Mouse (Mus musculus): ENCODE measurements around the gene Ap4m1. TPM values are rescaled to one million over a fixed set of nuclear protein-coding genes. Genes with fewer than 3 reads are reported as not detected.

Ap4m1 gene
- polyA plus RNA-seq, 1 experiment from 2014 or later = 15.2 TPM

- Histone ChIP-seq H3K27ac (peak within 1 kb of the TSS; percentile 80), H3K4me3 (replicated peaks; ENCODE audit: low read length) (peak within 1 kb of the TSS; percentile 64), H3K9ac (peak within 1 kb of the TSS; percentile 80), H3K4me1 (replicated peaks; ENCODE audit: control insufficient read depth, insufficient read depth, low read length) (peaks cover 12% of the 10 kb centered on the region), H3K36me3 (replicated peaks; ENCODE audit: control insufficient read depth, insufficient read depth) (peaks cover 38% of the 10 kb centered on the region), H3K27me3 (ENCODE audit: control insufficient read depth, insufficient read depth, low read length) (no peaks in the 10 kb centered on the region), H3K4me2 (replicated peaks) (peak within 1 kb of the TSS; percentile 78), H3K9me3 (ENCODE audit: control insufficient read depth, low read length) (no peaks in the 10 kb centered on the region)
- DNase-seq (ENCODE audit: low spot score) = peak; percentile 91
- WGBS = 1% methylated on average over 42 of the region's 42 CpGs
- peak; percentile 95 for ATAC-seq (ENCODE audit: low FRiP score)
Observed at GRCm38 (mm10) chr5:138160842-138161665, 10.7 kb upstream of the Ap4m1 start, which contains the start of gene Cops6. Cops6 (plus strand) TSS chr5:138161071.

DNA sequence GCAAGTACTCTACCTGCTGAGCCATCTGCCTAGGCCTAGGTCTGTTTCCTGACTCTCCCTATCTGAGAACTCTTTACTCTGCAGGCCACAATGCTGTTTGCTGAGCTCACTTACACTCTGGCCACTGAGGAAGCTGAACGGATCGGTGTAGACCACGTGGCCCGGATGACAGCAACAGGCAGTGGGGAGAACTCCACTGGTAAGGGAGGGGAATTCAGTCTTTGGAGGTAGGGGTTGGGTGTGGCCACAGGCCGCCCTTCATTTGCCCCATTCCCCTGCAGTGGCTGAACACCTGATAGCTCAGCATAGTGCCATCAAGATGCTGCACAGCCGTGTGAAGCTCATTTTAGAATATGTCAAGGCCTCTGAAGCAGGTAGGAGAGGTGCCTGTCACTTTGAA, 8.8 kb upstream of the Ap4m1 start:
- ATAC-seq (ENCODE audit: low FRiP score) = no peak
- no peaks in the 10 kb centered on the region for H3K27me3 ChIP-seq (ENCODE audit: control insufficient read depth, insufficient read depth, low read length)
- no peak overlapping the region for H3K9ac ChIP-seq
- DNase-seq (ENCODE audit: low spot score) = no peak
- WGBS = 77% methylated on average over 6 of the region's 6 CpGs
- H3K4me2 ChIP-seq (replicated peaks) = no peak overlapping the region
- H3K4me3 ChIP-seq (replicated peaks; ENCODE audit: low read length) = no peak overlapping the region
- H3K4me1 ChIP-seq (replicated peaks; ENCODE audit: control insufficient read depth, insufficient read depth, low read length) = peaks cover 12% of the 10 kb centered on the region
- no peak overlapping the region for H3K27ac ChIP-seq
- peaks cover 58% of the 10 kb centered on the region for H3K36me3 ChIP-seq (replicated peaks; ENCODE audit: control insufficient read depth, insufficient read depth)
- H3K9me3 ChIP-seq (ENCODE audit: control insufficient read depth, low read length) = no peaks in the 10 kb centered on the region

DNA sequence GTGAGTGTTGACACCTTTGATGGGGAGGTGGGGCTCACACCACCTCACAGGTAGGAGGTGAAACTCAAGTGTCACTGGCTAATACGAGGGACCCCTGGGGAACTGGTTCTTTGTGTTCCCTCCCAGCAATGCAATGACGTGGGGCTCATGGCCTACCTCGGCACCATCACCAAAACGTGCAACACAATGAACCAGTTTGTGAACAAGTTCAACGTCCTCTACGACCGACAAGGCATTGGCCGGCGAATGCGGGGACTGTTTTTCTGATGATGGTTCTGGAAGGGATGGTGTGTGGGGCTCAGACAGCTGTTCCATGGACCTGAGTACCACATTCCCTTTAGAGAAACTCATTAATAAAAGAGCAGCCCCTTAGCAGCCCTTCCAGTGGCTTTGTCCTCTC, 8.2 kb upstream of the Ap4m1 start:
- Histone ChIP-seq H3K9ac (no peak overlapping the region), H3K4me2 (replicated peaks) (no peak overlapping the region), H3K27me3 (ENCODE audit: control insufficient read depth, insufficient read depth, low read length) (no peaks in the 10 kb centered on the region), H3K36me3 (replicated peaks; ENCODE audit: control insufficient read depth, insufficient read depth) (peaks cover 64% of the 10 kb centered on the region), H3K27ac (no peak overlapping the region), H3K9me3 (ENCODE audit: control insufficient read depth, low read length) (no peaks in the 10 kb centered on the region), H3K4me3 (replicated peaks; ENCODE audit: low read length) (no peak overlapping the region), H3K4me1 (replicated peaks; ENCODE audit: control insufficient read depth, insufficient read depth, low read length) (peaks cover 12% of the 10 kb centered on the region)
- DNase-seq (ENCODE audit: low spot score) (no peak), ATAC-seq (ENCODE audit: low FRiP score) (no peak)
- 70% methylated on average over 10 of the region's 10 CpGs for WGBS

GRCm38 (mm10) chr5:138165594-138165993, 6.2 kb upstream of the Ap4m1 start:
- 0 out of 2 replicates have a peak overlapping the region, but pooled peaks have one; percentile 3 for H3K9ac ChIP-seq
- H3K36me3 ChIP-seq (replicated peaks; ENCODE audit: control insufficient read depth, insufficient read depth) = peaks cover 77% of the 10 kb centered on the region
- peaks cover 20% of the 10 kb centered on the region for H3K4me1 ChIP-seq (replicated peaks; ENCODE audit: control insufficient read depth, insufficient read depth, low read length)
- DNase-seq (ENCODE audit: low spot score) (no peak), ATAC-seq (ENCODE audit: low FRiP score) (no peak)
- H3K9me3 ChIP-seq (ENCODE audit: control insufficient read depth, low read length) = no peaks in the 10 kb centered on the region
- 81% methylated on average over 8 of the region's 8 CpGs for WGBS
- no peak overlapping the region for H3K27ac ChIP-seq
- no peak overlapping the region for H3K4me2 ChIP-seq (replicated peaks)
- H3K4me3 ChIP-seq (replicated peaks; ENCODE audit: low read length) = no peak overlapping the region
- H3K27me3 ChIP-seq (ENCODE audit: control insufficient read depth, insufficient read depth, low read length) = no peaks in the 10 kb centered on the region

DNA sequence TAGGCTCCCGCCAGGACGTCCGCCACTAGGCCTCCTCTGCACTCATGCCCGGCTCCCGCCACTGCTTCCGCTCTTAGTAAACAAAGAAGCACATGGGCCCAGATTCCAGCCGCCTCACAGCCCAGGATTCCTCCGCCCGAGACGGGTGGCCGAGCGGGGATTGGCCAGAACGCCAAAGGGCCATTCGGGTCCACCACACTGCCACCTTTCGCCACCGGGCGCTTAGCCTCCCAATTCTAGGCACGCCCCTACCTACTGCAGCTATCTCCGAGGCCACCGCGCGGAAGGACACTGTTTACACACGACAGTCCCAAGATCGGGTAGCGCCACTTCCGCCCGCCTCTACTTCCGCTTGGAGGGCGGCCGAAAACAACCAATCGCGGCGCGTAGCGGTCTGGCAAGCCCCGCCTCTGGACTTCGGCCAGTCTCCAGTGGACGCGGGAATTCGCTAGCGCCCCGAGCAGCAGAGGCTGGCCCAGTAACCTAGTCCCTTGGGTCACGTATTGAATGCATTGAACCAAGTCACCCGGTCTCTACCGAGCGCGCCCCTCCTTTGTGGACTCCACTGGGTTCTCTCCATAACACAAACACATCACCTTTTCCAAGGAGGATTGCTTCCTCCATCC, 753 bp upstream of the Ap4m1 start:
- H3K4me1 ChIP-seq (replicated peaks; ENCODE audit: control insufficient read depth, insufficient read depth, low read length) = peaks cover 22% of the 10 kb centered on the region
- peak; percentile 96 for DNase-seq (ENCODE audit: low spot score)

GRCm38 (mm10) chr5:138173217-138173616, 1.4 kb downstream of the Ap4m1 start:
- H3K4me1 ChIP-seq (replicated peaks; ENCODE audit: control insufficient read depth, insufficient read depth, low read length) = peaks cover 22% of the 10 kb centered on the region
- H3K4me3 ChIP-seq (replicated peaks; ENCODE audit: low read length) = peak overlapping the region; percentile 84; the same call in 1 of the 2 replicates
- no peak overlapping the region for H3K9ac ChIP-seq
- WGBS = 79% methylated on average over 3 of the region's 3 CpGs
- H3K27me3 ChIP-seq (ENCODE audit: control insufficient read depth, insufficient read depth, low read length) = no peaks in the 10 kb centered on the region
- no peaks in the 10 kb centered on the region for H3K9me3 ChIP-seq (ENCODE audit: control insufficient read depth, low read length)
- DNase-seq (ENCODE audit: low spot score) (no peak), ATAC-seq (ENCODE audit: low FRiP score) (no peak)
- H3K36me3 ChIP-seq (replicated peaks; ENCODE audit: control insufficient read depth, insufficient read depth) = peaks cover 58% of the 10 kb centered on the region
- peak overlapping the region; percentile 99 for H3K4me2 ChIP-seq (replicated peaks)
- H3K27ac ChIP-seq = no peak overlapping the region

More for the DNA sequence above, 753 bp upstream of the Ap4m1 start:
- no peaks in the 10 kb centered on the region for H3K27me3 ChIP-seq (ENCODE audit: control insufficient read depth, insufficient read depth, low read length)
- H3K9me3 ChIP-seq (ENCODE audit: control insufficient read depth, low read length) = no peaks in the 10 kb centered on the region
- H3K9ac ChIP-seq = peak overlapping the region; percentile 71
- WGBS = under 1% methylated on average over 47 of the region's 47 CpGs
- peak overlapping the region; percentile 99 for H3K4me2 ChIP-seq (replicated peaks)
- H3K27ac ChIP-seq = peak overlapping the region; percentile 90
- peak; percentile 87 for ATAC-seq (ENCODE audit: low FRiP score)
- peaks cover 58% of the 10 kb centered on the region for H3K36me3 ChIP-seq (replicated peaks; ENCODE audit: control insufficient read depth, insufficient read depth)
- H3K4me3 ChIP-seq (replicated peaks; ENCODE audit: low read length) = peak overlapping the region; percentile 84

DNA sequence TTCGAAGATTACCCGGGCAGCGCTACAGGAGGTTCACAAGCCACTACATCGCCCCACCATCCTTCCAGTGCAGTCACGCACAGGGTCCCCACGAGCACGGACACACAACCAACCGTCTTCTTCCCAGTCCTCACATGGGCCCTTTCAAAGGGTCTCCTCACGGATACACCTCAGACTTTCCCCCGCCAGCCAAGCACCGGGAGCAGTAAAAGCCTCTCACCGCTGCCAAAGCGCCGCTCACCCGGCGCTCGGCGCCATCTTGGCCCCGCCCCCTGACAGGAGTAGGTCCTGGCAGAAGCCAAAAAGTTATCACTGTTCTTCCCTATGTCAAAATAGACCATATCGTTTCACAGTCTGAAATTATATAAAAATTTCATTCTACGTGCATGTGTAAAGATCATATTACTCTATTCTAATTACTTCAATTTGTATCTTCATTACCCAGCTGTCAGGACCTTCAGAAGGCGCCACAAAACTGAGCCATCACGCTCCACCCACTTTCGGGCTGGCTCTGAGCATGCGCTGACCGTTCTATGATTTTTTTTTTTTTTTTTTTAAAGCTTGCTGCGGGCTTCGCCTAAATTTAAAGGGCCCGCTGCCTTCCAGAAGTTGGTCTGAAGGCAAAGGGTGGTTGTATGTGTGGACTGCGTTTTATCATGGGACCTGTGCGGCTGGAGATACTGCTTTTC, 15.3 kb downstream of the Ap4m1 start, which contains the start of the genes Taf6 and Cnpy4:
Taf6 (minus strand) TSS at position 502 of the 689 bp plus-strand sequence.
Cnpy4 (plus strand) TSS at position 536 of the 689 bp plus-strand sequence.
- DNase-seq (ENCODE audit: low spot score) = peak; percentile 90
- H3K27ac ChIP-seq = peak within 1 kb of the TSS; percentile 71
- peaks cover 41% of the 10 kb centered on the region for H3K36me3 ChIP-seq (replicated peaks; ENCODE audit: control insufficient read depth, insufficient read depth)
- H3K4me3 ChIP-seq (replicated peaks; ENCODE audit: low read length) = peak within 1 kb of the TSS; percentile 72
- peak within 1 kb of the TSS; percentile 86 for H3K9ac ChIP-seq
- H3K4me2 ChIP-seq (replicated peaks) = peak within 1 kb of the TSS; percentile 74
- no peaks in the 10 kb centered on the region for H3K27me3 ChIP-seq (ENCODE audit: control insufficient read depth, insufficient read depth, low read length)
- under 1% methylated on average over 31 of the region's 31 CpGs for WGBS
- no peaks in the 10 kb centered on the region for H3K9me3 ChIP-seq (ENCODE audit: control insufficient read depth, low read length)
- peak; percentile 82 for ATAC-seq (ENCODE audit: low FRiP score)
- peaks cover 17% of the 10 kb centered on the region for H3K4me1 ChIP-seq (replicated peaks; ENCODE audit: control insufficient read depth, insufficient read depth, low read length)

DNA sequence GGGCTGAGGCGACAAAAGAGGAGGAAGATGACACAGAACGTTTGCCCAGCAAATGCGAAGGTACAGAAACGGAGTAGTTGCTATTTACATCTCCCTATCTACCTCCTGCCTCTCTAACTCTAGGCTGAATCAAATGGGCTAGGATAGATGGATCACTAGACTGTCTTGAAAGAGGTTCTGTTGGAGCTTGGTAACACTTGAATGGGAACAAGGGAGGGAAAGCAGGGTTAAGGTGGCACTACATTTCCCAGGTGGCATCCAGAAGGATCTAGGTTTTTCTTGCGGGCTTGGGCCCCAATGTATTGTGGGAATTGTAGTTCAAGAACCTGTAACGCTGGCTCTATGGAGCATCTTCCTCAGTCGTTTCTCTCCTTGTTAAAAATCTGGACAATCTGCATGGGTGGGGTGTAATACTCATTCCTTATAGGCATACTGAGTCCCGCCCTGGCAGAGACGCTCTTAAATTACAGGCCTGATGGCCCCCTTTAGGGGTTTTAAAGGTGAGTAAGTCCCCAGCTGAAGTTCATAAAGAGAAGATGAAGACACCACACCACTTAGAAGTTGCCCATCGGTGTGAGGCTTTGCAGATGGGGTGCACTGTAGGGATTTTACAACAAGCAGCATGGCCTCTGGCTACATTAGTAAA, 16.0 kb downstream of the Ap4m1 start:
- peak; percentile 88 for DNase-seq (ENCODE audit: low spot score)
- peak; percentile 86 for ATAC-seq (ENCODE audit: low FRiP score)
- Histone ChIP-seq H3K4me1 (replicated peaks; ENCODE audit: control insufficient read depth, insufficient read depth, low read length) (peaks cover 17% of the 10 kb centered on the region), H3K9ac (peak overlapping the region; percentile 86), H3K9me3 (ENCODE audit: control insufficient read depth, low read length) (no peaks in the 10 kb centered on the region), H3K4me3 (replicated peaks; ENCODE audit: low read length) (peak overlapping the region; percentile 72), H3K4me2 (replicated peaks) (peak overlapping the region; percentile 74), H3K27me3 (ENCODE audit: control insufficient read depth, insufficient read depth, low read length) (no peaks in the 10 kb centered on the region), H3K27ac (peak overlapping the region; percentile 71), H3K36me3 (replicated peaks; ENCODE audit: control insufficient read depth, insufficient read depth) (peaks cover 41% of the 10 kb centered on the region)
- under 1% methylated on average over 10 of the region's 10 CpGs for WGBS
